Mouse (Mus musculus) CH12.LX (cell line): ENCODE measurements at regions not wholly inside any gene's neighbourhood (a gene's known extent, or its start where the extent isn't known, plus 50 kb on each side); places are given as distances from the start of the nearest gene placed in this dataset.

Experiments used
- EP300 ChIP-seq: IDR thresholded peaks from 2 replicates; pipeline ENCODE4 v1.6.1; 2011; ENCODE audit warnings: low read length, improper control_type of control experiment
- HCFC1 ChIP-seq: IDR thresholded peaks from 2 replicates; pipeline ENCODE4 v1.6.1; 2012; ENCODE audit warnings: low read depth, mild to moderate bottlenecking, inconsistent platforms, low read length, improper control_type of control experiment
- POLR2A ChIP-seq: IDR thresholded peaks from 2 replicates; pipeline ENCODE4 v1.6.1; 2011; ENCODE audit warnings: low read depth, mild to moderate bottlenecking, improper control_type of control experiment, low read length

DNA sequence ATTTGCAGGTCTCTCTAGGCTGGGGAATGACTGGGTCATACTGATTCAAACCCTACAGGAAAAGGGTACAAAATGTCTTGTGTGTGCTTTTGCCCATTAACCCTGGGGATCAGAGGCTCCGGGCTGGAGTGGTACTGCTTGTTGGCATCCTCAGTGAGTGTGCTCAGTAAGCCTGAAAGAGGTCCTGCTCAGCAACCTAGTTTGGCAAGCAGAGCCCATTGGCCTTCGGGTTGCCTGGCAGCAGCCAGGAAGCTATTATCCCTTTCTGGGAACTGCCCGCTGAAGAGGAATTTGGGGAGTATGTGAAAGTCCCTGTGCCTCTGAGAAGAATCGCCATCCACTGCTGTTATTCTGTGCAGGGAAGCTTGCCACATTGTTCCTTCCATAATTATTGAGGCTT lies 117.1 kb downstream of the Amer3 start:
- TF ChIP-seq POLR2A (no peak), HCFC1 (no peak), EP300 (no peak)
